Mouse (Mus musculus) thymus, adult 2 months (tissue): ENCODE data around the gene Mxd3. TPM values are rescaled to one million over a fixed set of nuclear protein-coding genes. Genes with fewer than 3 reads are reported as not detected.

Experiments used
- DNase-seq: peaks from one replicate; pipeline ENCODE4 v3.0.0; 2021
- H3K27ac ChIP-seq: fragments of 200-500 bp; 2 replicates; pipeline ENCODE4 v1.5.1; 2012; ENCODE audit warnings: low read length, control low read depth; ENCODE audit not compliant: control insufficient read depth, insufficient read depth
- H3K27me3 ChIP-seq: fragments of 200-500 bp; 2 replicates; pipeline ENCODE4 v1.6.1; 2012; ENCODE audit warnings: mild to moderate bottlenecking, low read length, moderate library complexity, mixed read lengths; ENCODE audit not compliant: control insufficient read depth, insufficient read depth
- H3K36me3 ChIP-seq: fragments of 200-500 bp; 2 replicates; pipeline ENCODE4 v1.6.1; 2012; ENCODE audit warnings: mild to moderate bottlenecking, low read length, moderate library complexity; ENCODE audit not compliant: control insufficient read depth, insufficient read depth
- H3K4me1 ChIP-seq: fragments of 200-500 bp; replicated peaks from 2 replicates; pipeline ENCODE4 v1.6.1; 2012; ENCODE audit warnings: low read length; ENCODE audit not compliant: control insufficient read depth, insufficient read depth
- H3K4me3 ChIP-seq: fragments of 200-500 bp; 2 replicates; pipeline ENCODE4 v1.5.1; 2012; ENCODE audit warnings: mild to moderate bottlenecking, low read length, control low read depth, moderate library complexity; ENCODE audit not compliant: control insufficient read depth, insufficient read depth
- CTCF ChIP-seq: fragments of 200-500 bp; IDR thresholded peaks from 2 replicates; pipeline ENCODE4 v1.5.1; 2012; ENCODE audit warnings: mild to moderate bottlenecking, control low read depth, low read length, moderate library complexity, borderline replicate concordance; ENCODE audit not compliant: control insufficient read depth, poor library complexity, insufficient read depth; ENCODE audit errors: extremely low read depth
- POLR2A ChIP-seq: fragments of 200-500 bp; IDR thresholded peaks from 2 replicates; pipeline ENCODE4 v1.6.1; 2012; ENCODE audit warnings: mild to moderate bottlenecking, low read length, control low read depth, moderate library complexity; ENCODE audit not compliant: control insufficient read depth, poor library complexity, insufficient read depth; ENCODE audit errors: extremely low read depth
- WGBS: fragments of 180-500 bp; shearing (Covaris S2); methylation state at CpG from one replicate; pipeline ENCODE4 v1.1.7; 2018; 5-methylcytosine and 5-hydroxymethylcytosine counted together
- polyA plus RNA-seq: library from polyadenylated mRNA; depleted of rRNA; stranded (reverse); fragments of >200 nt; gene quantifications from 2 replicates; pipeline ENCODE4 v1.2.3, GENCODE M21; 2012

Mxd3 gene
- polyA plus RNA-seq, 1 experiment = 122 TPM

DNA sequence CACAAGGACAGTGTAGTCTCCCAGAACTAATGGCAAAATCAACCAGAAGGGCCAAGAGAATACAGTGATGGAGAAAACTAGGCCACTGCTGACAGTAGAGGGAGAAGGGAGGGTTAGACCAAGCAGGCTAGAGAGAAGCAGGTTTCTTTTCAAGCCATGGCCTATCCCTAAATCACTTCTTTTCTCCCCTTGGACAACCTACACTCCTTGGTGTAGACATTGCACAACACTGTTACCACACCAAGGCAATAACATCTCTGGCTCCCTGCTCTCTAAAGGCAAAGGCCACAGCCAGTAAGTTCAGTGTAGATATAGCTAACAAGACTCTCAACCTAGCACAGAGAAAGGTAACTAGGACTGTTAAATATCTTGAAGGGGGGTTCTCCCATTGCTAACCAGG is 31.5 kb upstream of the Mxd3 start:
- Histone ChIP-seq H3K27ac (no peak overlapping the region), H3K4me3 (no peak overlapping the region), H3K4me1 (peaks cover 11% of the 10 kb centered on the region), H3K27me3 (no peaks in the 10 kb centered on the region), H3K36me3 (peaks cover 14% of the 10 kb centered on the region)
- DNase-seq = no peak
- TF ChIP-seq CTCF (no peak), POLR2A (no peak)

DNA sequence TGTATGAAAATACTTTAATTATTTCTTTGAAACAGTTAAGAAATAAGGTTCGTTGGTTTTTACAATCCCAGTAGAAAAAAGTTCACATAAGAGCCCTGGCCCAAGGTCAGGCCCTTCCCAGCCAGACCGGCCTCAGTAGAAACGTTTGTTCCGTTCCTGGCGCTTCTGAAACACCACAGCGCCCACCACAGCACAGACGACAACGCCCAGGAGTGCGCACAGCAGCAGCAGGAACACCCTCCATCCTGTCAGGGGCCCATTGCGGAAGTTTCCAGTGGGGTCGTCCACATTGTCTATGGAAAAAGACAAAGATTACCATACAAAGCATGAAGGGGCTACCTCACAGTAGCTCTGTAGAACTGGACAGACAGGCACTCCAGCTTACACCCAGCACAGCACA is 17.1 kb upstream of the Mxd3 start:
- Histone ChIP-seq H3K27me3 (no peaks in the 10 kb centered on the region), H3K36me3 (peaks cover 71% of the 10 kb centered on the region), H3K4me1 (no peaks in the 10 kb centered on the region), H3K27ac (no peak overlapping the region), H3K4me3 (no peak overlapping the region)
- DNase-seq = no peak
- WGBS = 85% methylated on average over 11 of the region's 11 CpGs
- TF ChIP-seq CTCF (no peak), POLR2A (no peak)

DNA sequence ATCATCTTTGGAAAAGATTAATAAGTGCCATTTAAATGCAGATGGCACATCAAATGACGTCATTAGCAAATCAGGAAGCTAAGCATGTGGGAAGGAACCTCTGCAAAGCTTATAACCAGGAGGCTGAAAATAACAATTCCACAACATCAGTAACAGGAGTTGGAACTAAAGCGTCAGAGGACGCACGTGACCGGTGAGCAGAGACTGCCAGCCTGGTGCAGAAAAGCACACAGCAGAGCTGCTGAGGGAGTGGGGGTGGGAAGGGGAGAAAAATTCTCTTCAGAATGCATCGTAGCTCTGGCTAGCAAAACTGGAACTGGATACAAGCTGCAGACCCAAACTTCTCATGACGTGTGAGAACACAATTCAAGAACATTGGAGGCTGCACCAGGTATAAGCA is 14.7 kb upstream of the Mxd3 start:
- H3K4me3 ChIP-seq = no peak overlapping the region
- 92% methylated on average over 7 of the region's 7 CpGs for WGBS
- H3K4me1 ChIP-seq = no peaks in the 10 kb centered on the region; the same call in 1 of the 2 replicates
- H3K36me3 ChIP-seq = peaks cover 47% of the 10 kb centered on the region
- DNase-seq = no peak
- H3K27ac ChIP-seq = no peak overlapping the region
- no peak for TF ChIP-seq POLR2A
- no peak for TF ChIP-seq CTCF
- no peaks in the 10 kb centered on the region for H3K27me3 ChIP-seq

DNA sequence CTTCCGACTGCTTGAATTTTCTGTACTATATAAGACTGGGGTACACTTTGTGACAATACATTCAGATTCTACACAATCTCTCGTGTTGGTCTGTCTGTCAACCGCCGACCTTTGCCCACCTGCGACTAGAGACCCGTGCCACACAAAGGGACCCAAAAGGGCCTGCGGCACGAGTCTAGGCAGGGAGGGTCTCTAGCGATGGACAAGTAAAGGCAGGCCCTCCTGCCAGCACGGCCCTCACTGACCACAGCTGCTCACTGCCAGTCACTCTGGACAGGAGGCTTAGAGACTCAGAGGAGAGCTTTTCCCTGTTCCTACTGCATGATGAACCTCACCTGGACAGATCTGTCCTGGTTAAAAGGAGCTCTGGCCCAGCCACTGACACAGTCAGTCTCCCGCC is 12.8 kb upstream of the Mxd3 start:
- no peaks in the 10 kb centered on the region; the same call in 1 of the 2 replicates for H3K4me1 ChIP-seq
- WGBS = 80% methylated on average over 11 of the region's 11 CpGs
- H3K36me3 ChIP-seq = peaks cover 29% of the 10 kb centered on the region
- no peaks in the 10 kb centered on the region for H3K27me3 ChIP-seq
- TF ChIP-seq POLR2A (no peak), CTCF (no peak)
- DNase-seq = no peak
- H3K4me3 ChIP-seq = no peak overlapping the region
- no peak overlapping the region for H3K27ac ChIP-seq

DNA sequence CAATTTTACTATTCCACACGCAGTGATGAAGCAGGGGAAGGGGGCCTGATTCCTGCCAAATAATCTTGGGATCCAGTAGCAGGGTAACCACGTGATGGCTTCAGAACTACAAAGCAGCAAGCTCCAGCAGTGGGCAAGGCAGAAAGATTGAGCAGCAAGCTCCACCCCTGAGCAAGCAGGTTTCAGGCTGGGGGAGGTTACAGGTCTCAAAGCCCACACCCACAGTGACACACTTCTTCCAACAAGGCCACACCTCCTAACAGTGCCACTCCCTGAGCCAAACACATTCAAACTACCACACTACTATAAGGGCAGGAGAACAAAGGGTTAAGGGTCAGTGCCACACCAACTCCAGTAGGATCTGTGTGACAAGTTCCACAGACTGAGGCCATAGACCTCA is 9.6 kb upstream of the Mxd3 start:
- Histone ChIP-seq H3K4me3 (no peak overlapping the region), H3K4me1 (no peaks in the 10 kb centered on the region; the same call in 1 of the 2 replicates), H3K27ac (no peak overlapping the region), H3K36me3 (no peaks in the 10 kb centered on the region; the same call in 1 of the 2 replicates), H3K27me3 (no peaks in the 10 kb centered on the region)
- DNase-seq = no peak
- WGBS = 46% methylated on average over 2 of the region's 2 CpGs
- no peak for TF ChIP-seq POLR2A
- no peak for TF ChIP-seq CTCF

DNA sequence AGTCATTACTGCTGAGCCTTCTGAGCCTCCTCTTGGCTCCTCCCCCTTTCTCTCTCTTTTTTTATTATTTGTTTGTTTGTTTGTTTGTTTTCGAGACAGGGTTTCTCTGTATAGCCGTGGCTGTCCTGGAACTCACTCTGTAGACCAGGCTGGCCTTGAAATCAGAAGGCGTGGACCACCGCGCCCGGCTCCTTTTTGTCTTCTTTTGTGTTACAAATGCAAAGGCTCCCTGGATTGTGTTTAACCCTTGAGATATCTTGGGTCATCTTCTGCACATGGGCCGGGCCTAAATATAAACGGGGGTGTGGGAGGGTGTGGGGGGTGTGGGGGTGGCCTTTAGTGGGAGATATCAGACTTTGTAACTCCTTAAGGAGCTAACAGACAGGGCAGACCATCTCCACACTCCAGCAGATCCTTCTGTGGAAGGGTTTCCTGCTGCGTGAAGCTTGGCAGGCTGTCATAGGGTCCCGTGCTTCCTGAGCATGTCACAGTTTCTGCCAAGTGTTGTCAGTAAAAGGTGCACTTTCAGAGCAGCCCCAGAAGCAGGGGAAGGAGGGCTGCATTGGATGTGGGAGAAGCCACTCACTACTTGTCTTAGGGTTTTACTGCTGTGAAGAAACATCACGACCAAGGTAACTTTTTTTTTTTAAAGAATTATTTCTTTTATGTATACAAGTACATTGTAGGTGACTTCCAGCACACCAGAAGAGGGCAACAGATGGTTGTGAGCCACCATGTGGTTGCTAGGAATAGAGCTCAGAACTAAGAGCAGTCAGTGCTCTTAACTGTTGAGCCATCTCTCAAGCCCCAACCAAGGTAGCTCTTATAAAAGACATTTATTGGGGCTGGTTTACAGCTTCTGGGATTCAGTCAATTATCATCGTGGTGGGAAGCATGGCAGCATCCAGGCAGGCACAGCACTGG is 8.8 kb upstream of the Mxd3 start:
- WGBS = 85% methylated on average over 12 of the region's 12 CpGs
- no peak for TF ChIP-seq POLR2A
- no peak for TF ChIP-seq CTCF
- no peak for DNase-seq
- H3K4me3 ChIP-seq = no peak overlapping the region
- no peaks in the 10 kb centered on the region for H3K27me3 ChIP-seq
- H3K4me1 ChIP-seq = no peaks in the 10 kb centered on the region; the same call in 1 of the 2 replicates
- H3K27ac ChIP-seq = no peak overlapping the region
- H3K36me3 ChIP-seq = no peaks in the 10 kb centered on the region

DNA sequence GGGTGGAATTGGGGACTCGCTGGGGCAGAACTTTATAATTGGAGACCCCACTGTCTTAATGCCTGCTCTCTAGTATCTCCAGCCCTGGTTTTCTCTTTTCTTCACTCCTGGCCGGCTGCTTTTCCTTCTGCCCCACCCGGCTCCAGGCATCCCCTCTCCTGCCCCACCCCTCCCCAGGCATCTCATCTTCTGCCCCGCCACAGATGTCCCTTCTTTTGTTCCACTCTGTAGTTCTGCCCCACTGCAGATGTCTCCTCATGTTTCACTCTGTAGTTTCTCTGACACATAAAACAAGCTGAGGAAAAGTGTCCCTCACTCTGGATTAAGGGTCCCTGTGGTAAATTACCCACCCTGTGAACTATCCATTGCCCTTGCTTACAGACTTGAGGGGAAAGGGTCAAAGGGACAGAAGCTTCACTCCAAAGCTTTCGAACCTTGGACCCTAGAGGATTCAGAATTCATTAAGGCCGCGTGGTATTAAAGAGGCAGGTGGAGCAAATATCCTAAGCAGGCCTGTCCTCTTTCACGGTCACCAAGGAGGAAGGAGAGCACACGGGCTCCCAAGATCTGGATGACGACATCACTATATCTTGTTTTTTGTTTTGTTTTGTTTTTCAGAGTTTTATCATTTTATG is 7.8 kb upstream of the Mxd3 start:
- Histone ChIP-seq H3K4me1 (no peaks in the 10 kb centered on the region; the same call in 1 of the 2 replicates), H3K27me3 (no peaks in the 10 kb centered on the region), H3K27ac (no peak overlapping the region), H3K4me3 (no peak overlapping the region), H3K36me3 (no peaks in the 10 kb centered on the region)
- 93% methylated on average over 8 of the region's 10 CpGs for WGBS
- no peak for DNase-seq
- TF ChIP-seq CTCF (no peak), POLR2A (no peak)
